In genomic region chr12:103681169-103681568, GRCm38 (mm10) we compare ENCODE assay signal across 31 mouse cellular contexts. TPM values are rescaled to one million over a fixed set of nuclear protein-coding genes. Genes with fewer than 3 reads are reported as not detected.
"Had no signal": no experiment of that assay in that cellular context is flagged by ENCODE, and none has a peak within 500 bp of the region (broad histone marks: within the 10 kb centered on the region; RNA-seq: fewer than 3 reads in every experiment).

No protein-coding gene starts in this region.

- H3K4me2 ChIP-seq: lung, embryonic 15.5 days; midbrain, embryonic 13.5 days; neural tube, embryonic 13.5 days had no signal

- H3K9ac ChIP-seq: lung, embryonic 15.5 days; midbrain, embryonic 13.5 days; neural tube, embryonic 13.5 days had no signal

- H3K27me3 ChIP-seq: lung, embryonic 15.5 days; megakaryocyte, embryonic 14.5 days; midbrain, embryonic 13.5 days; neural tube, embryonic 13.5 days had no signal

- H3K9me3 ChIP-seq: lung, embryonic 15.5 days; midbrain, embryonic 10.5 days; midbrain, embryonic 13.5 days; neural tube, embryonic 13.5 days had no signal

- H3K4me3 ChIP-seq: layer of hippocampus, adult 2 months; lung, embryonic 15.5 days; megakaryocyte, embryonic 14.5 days; midbrain, embryonic 10.5 days; midbrain, embryonic 13.5 days; myocyte; neural tube, embryonic 13.5 days had no signal

- ATAC-seq: midbrain, embryonic 13.5 days; midbrain, embryonic 16.5 days had no signal

- H3K36me3 ChIP-seq: lung, embryonic 15.5 days; midbrain, embryonic 10.5 days; midbrain, embryonic 13.5 days; neural tube, embryonic 13.5 days had no signal

- H3K27ac ChIP-seq: layer of hippocampus, adult 2 months; lung, embryonic 15.5 days; midbrain, embryonic 10.5 days; midbrain, embryonic 13.5 days; neural tube, embryonic 13.5 days; stomach, postnatal 0 days had no signal

- H3K4me1 ChIP-seq: lung, embryonic 15.5 days; megakaryocyte, embryonic 14.5 days; midbrain, embryonic 10.5 days; midbrain, embryonic 13.5 days; neural tube, embryonic 13.5 days had no signal

- DNase-seq: kidney, postnatal 25 days; layer of hippocampus, adult 9-11 months; lung, adult 18-20 months; lung, postnatal 10 days; lung, postnatal 36 days; right cerebral cortex, adult 18-20 months; right cerebral cortex, postnatal 14 days; right cerebral cortex, postnatal 4 days; thymus, adult 2 months; thymus, postnatal 14 days; thymus, postnatal 4 days had no signal

RNA-seq across cellular contexts. Expression of gene Serpina16, which starts 5.2 kb away (rescaled TPM):
- total RNA-seq: layer of hippocampus, adult 2 months; layer of hippocampus, postnatal 25 days; left cerebral cortex, adult 18-20 months; left cerebral cortex, postnatal 10 days; left cerebral cortex, postnatal 36 days; monocyte, adult 5-6 weeks; neutrophil, adult 5-6 weeks had no signal
- polyA plus RNA-seq: kidney, embryonic 16.5 days; limb, embryonic 11.5 days; limb, embryonic 14.5 days; lung, embryonic 15.5 days; midbrain, embryonic 10.5 days; midbrain, embryonic 13.5 days; midbrain, embryonic 16.5 days; myocyte; neural tube, embryonic 13.5 days; stomach, embryonic 14.5 days; stomach, postnatal 0 days; thymus, adult 2 months had no signal

RNA-seq across cellular contexts. Expression of gene Serpina1f, which starts 14.2 kb away (rescaled TPM):
- total RNA-seq: layer of hippocampus, adult 2 months; layer of hippocampus, postnatal 25 days; left cerebral cortex, adult 18-20 months; left cerebral cortex, postnatal 10 days; left cerebral cortex, postnatal 36 days; monocyte, adult 5-6 weeks; neutrophil, adult 5-6 weeks had no signal
- polyA plus RNA-seq: kidney, embryonic 16.5 days; limb, embryonic 11.5 days; limb, embryonic 14.5 days; lung, embryonic 15.5 days; midbrain, embryonic 10.5 days; midbrain, embryonic 13.5 days; midbrain, embryonic 16.5 days; myocyte; neural tube, embryonic 13.5 days; stomach, embryonic 14.5 days; stomach, postnatal 0 days had no signal

RNA-seq across cellular contexts. Expression of gene Serpina6, which starts 24.2 kb away (rescaled TPM):
- total RNA-seq: layer of hippocampus, adult 2 months; layer of hippocampus, postnatal 25 days; left cerebral cortex, adult 18-20 months; left cerebral cortex, postnatal 10 days; left cerebral cortex, postnatal 36 days; monocyte, adult 5-6 weeks; neutrophil, adult 5-6 weeks had no signal
- polyA plus RNA-seq: large intestine, adult 2 months; midbrain, embryonic 10.5 days; midbrain, embryonic 16.5 days; stomach, postnatal 0 days; thymus, adult 2 months had no signal

RNA-seq across cellular contexts. Expression of gene Serpina10, which starts 49.9 kb away (rescaled TPM):
- total RNA-seq: layer of hippocampus, postnatal 25 days; left cerebral cortex, adult 18-20 months; left cerebral cortex, postnatal 10 days; left cerebral cortex, postnatal 36 days; monocyte, adult 5-6 weeks; neutrophil, adult 5-6 weeks had no signal
- polyA plus RNA-seq: limb, embryonic 14.5 days; midbrain, embryonic 10.5 days; midbrain, embryonic 13.5 days; midbrain, embryonic 16.5 days; myocyte; neural tube, embryonic 13.5 days had no signal
